ENCODE assay signal across 9 mouse cellular contexts in the genomic region with DNA sequence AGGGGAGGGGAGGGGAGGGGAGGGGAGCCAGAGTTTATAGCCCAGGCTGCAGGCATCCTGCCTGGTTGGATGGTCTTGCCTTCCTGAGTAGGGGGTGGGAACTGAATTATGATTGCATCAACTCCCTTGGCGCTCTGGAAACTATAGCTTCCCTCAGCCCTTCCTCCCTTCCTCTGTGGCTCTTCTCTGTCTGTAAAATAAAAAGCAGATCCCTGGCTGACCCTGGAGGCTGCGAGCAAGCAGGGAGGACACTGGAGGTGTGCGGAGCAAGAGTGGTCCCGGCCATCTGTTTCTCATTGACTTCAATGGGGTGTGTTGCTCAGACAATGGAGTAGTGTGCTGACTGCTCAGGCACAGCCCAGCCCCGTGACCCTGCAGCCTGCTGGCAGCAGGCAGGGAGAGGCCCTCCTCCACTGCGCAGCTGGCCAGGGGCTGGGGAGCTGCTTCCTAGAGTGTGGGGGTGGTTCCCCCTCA. TPM values are rescaled to one million over a fixed set of nuclear protein-coding genes. Genes with fewer than 3 reads are reported as not detected.
A peak's percentile ranks its signal among the peaks of the same experiment; 100 is the strongest.
DNase-seq lines count a peak whose midpoint lies in the region; ATAC-seq and TF ChIP-seq lines count a peak whose summit lies in the region.
"Had no signal": no experiment of that assay in that cellular context is flagged by ENCODE, and none has a peak within 500 bp of the region (broad histone marks: within the 10 kb centered on the region; RNA-seq: fewer than 3 reads in every experiment).

No protein-coding gene starts in this region.

- H3K4me3 ChIP-seq in lung, embryonic 16.5 days (ENCODE audit: low read length) = no peak overlapping the region
- no peak overlapping the region for H3K4me3 ChIP-seq in hindbrain, embryonic 15.5 days
- H3K4me3 ChIP-seq in stomach, postnatal 0 days (ENCODE audit: low read depth, low read length) = no peak overlapping the region

- peak overlapping the region; percentile 22 for H3K4me2 ChIP-seq in lung, embryonic 16.5 days (ENCODE audit: low read depth, low read length)
- H3K4me2 ChIP-seq in hindbrain, embryonic 15.5 days = peak overlapping the region; percentile 34
- H3K4me2 ChIP-seq in stomach, postnatal 0 days (replicated peaks; ENCODE audit: low read depth) = no peak overlapping the region; the same call in 1 of the 2 replicates

- peaks cover 17% of the 10 kb centered on the region for H3K4me1 ChIP-seq in lung, embryonic 16.5 days (replicated peaks; ENCODE audit: control insufficient read depth, insufficient read depth, low read length)
- peaks cover 21% of the 10 kb centered on the region for H3K4me1 ChIP-seq in hindbrain, embryonic 15.5 days (replicated peaks)
- H3K4me1 ChIP-seq in stomach, postnatal 0 days (replicated peaks; ENCODE audit: control insufficient read depth, insufficient read depth) = 0 out of 2 replicates have a peak, but pooled peaks cover 3% of the 10 kb centered on the region

- no peaks in the 10 kb centered on the region for H3K27me3 ChIP-seq in lung, embryonic 16.5 days (ENCODE audit: control insufficient read depth, insufficient read depth, low read depth, low read length)
- H3K27me3 ChIP-seq in hindbrain, embryonic 15.5 days = no peaks in the 10 kb centered on the region
- H3K27me3 ChIP-seq in stomach, postnatal 0 days (ENCODE audit: control insufficient read depth, insufficient read depth, low read length) = no peaks in the 10 kb centered on the region

- ATAC-seq in lung, embryonic 16.5 days (ENCODE audit: low read depth) = peak; percentile 96
- peak; percentile 60 for ATAC-seq in common myeloid progenitor, adult 5-6 weeks (replicated peaks; ENCODE audit: low read depth, poor library complexity, severe bottlenecking)
- ATAC-seq in hindbrain, embryonic 15.5 days (ENCODE audit: low FRiP score, low read depth) = peak; percentile 84
- peak; percentile 92 for ATAC-seq in stomach, postnatal 0 days (ENCODE audit: low FRiP score, low TSS enrichment)

- peak overlapping the region; percentile 75 for H3K27ac ChIP-seq in lung, embryonic 16.5 days (ENCODE audit: low read length)
- H3K27ac ChIP-seq in hindbrain, embryonic 15.5 days (replicated peaks) = peak overlapping the region; percentile 55
- peak overlapping the region; percentile 81 for H3K27ac ChIP-seq in stomach, postnatal 0 days (replicated peaks)

- WGBS in lung, embryonic 16.5 days = 2% methylated on average over 6 of the region's 6 CpGs
- WGBS in hindbrain, embryonic 15.5 days = under 1% methylated on average over 6 of the region's 6 CpGs
- 4% methylated on average over 6 of the region's 6 CpGs for WGBS in stomach, postnatal 0 days

- no peak for DNase-seq in lung, postnatal 25 days (ENCODE audit: low spot score)
- DNase-seq in gastrocnemius, adult 8-10 months (ENCODE audit: low spot score in 2 of 2) = peak; percentile 35 to 56
- DNase-seq in mesoderm, embryonic 11.5 days (ENCODE audit: low read depth, low spot score) = peak; percentile 97
- DNase-seq in stomach, postnatal 0 days (ENCODE audit: low spot score) = peak; percentile 68
- DNase-seq in frontal cortex, postnatal 14 days (ENCODE audit: low spot score in 2 of 2) = no peak

- no peaks in the 10 kb centered on the region for H3K9me3 ChIP-seq in lung, embryonic 16.5 days (ENCODE audit: control insufficient read depth, low read length)
- H3K9me3 ChIP-seq in hindbrain, embryonic 15.5 days = no peaks in the 10 kb centered on the region
- H3K9me3 ChIP-seq in stomach, postnatal 0 days (ENCODE audit: control insufficient read depth, low read length) = no peaks in the 10 kb centered on the region

- TF ChIP-seq EP300 in stomach, postnatal 0 days (optimal IDR thresholded peaks at IDR 0.05) = no peak

- H3K36me3 ChIP-seq in lung, embryonic 16.5 days (ENCODE audit: control insufficient read depth, insufficient read depth, low read length) = no peaks in the 10 kb centered on the region
- H3K36me3 ChIP-seq in hindbrain, embryonic 15.5 days = no peaks in the 10 kb centered on the region
- no peaks in the 10 kb centered on the region for H3K36me3 ChIP-seq in stomach, postnatal 0 days (ENCODE audit: control insufficient read depth, insufficient read depth, low read length)

- no peak for TF ChIP-seq CTCF in stomach, postnatal 0 days (IDR thresholded peaks at IDR 0.05; ENCODE audit: low read depth)

- H3K9ac ChIP-seq in lung, embryonic 16.5 days (ENCODE audit: low read length) = no peak overlapping the region; the same call in 1 of the 2 replicates
- H3K9ac ChIP-seq in hindbrain, embryonic 15.5 days = peak overlapping the region; percentile 18; the same call in 1 of the 2 replicates
- H3K9ac ChIP-seq in stomach, postnatal 0 days (ENCODE audit: low read length) = peak overlapping the region; percentile 41; the same call in 1 of the 2 replicates

RNA-seq across cellular contexts. Expression of a gene that starts 27.3 kb away (rescaled TPM):
- polyA plus RNA-seq in lung, embryonic 16.5 days (2015; fragmentation: Nextera tagmentation; extraction: Ambion mirVana) = 175 and 183 TPM in 2 replicates
- total RNA-seq in common myeloid progenitor, adult 5-6 weeks (2017) = 5.5 and 7.2 TPM in 2 replicates
- 10 to 100 TPM in 2 of 4 experiments, 1 to 10 TPM in 2; 3.8 to 15.6 (median 7.6) TPM for total RNA-seq in gastrocnemius, adult 8-10 months (2022)
- 5.6 and 7.7 TPM in 2 replicates for polyA plus RNA-seq in hindbrain, embryonic 15.5 days (2015; fragmentation: Nextera tagmentation; extraction: Ambion mirVana)
- 140 and 149 TPM in 2 replicates for polyA plus RNA-seq in stomach, postnatal 0 days (2015; fragmentation: Nextera tagmentation; extraction: Ambion mirVana)

RNA-seq across cellular contexts. Expression of a gene that starts 33.7 kb away (rescaled TPM):
- polyA plus RNA-seq in lung, embryonic 16.5 days (2015; fragmentation: Nextera tagmentation; extraction: Ambion mirVana) = 0.70 TPM in 1 of 2 replicates, not detected in the other
- total RNA-seq in common myeloid progenitor, adult 5-6 weeks (2017) = not detected in 2 replicates
- total RNA-seq in gastrocnemius, adult 8-10 months (2022) = not detected
- polyA plus RNA-seq in hindbrain, embryonic 15.5 days (2015; fragmentation: Nextera tagmentation; extraction: Ambion mirVana) = 0.18 TPM in 1 of 2 replicates, not detected in the other
- polyA plus RNA-seq in stomach, postnatal 0 days (2015; fragmentation: Nextera tagmentation; extraction: Ambion mirVana) = 0.19 and 0.27 TPM in 2 replicates
- total RNA-seq: neutrophil, adult 5-6 weeks had no signal

RNA-seq across cellular contexts. Expression of a gene that starts 59.7 kb away (rescaled TPM):
- polyA plus RNA-seq in lung, embryonic 16.5 days (2015; fragmentation: Nextera tagmentation; extraction: Ambion mirVana) = 0.77 and 1.2 TPM in 2 replicates
- total RNA-seq in common myeloid progenitor, adult 5-6 weeks (2017) = not detected in 2 replicates
- total RNA-seq in gastrocnemius, adult 8-10 months (2022) = under 1 TPM in 2 of 4 experiments, not detected in 2; 0.24 to 0.29 TPM
- polyA plus RNA-seq in hindbrain, embryonic 15.5 days (2015; fragmentation: Nextera tagmentation; extraction: Ambion mirVana) = 2.6 and 3.4 TPM in 2 replicates
- 1.2 TPM in 2 replicates for polyA plus RNA-seq in stomach, postnatal 0 days (2015; fragmentation: Nextera tagmentation; extraction: Ambion mirVana)

Comparison
In these comparisons a context has a peak if more than half of its experiments do, and no peak if none do; other contexts are left out.
1. DNase-seq: peak in gastrocnemius, adult 8-10 months (2 of 2), mesoderm, embryonic 11.5 days (single experiment) and stomach, postnatal 0 days (single experiment); none in lung, postnatal 25 days (single experiment) and frontal cortex, postnatal 14 days (0 of 2).
2. RNA of a gene that starts 27.3 kb away (polyA plus RNA-seq): 175 to 183 TPM in lung, embryonic 16.5 days and 140 to 149 TPM in stomach, postnatal 0 days; 5.6 to 7.7 TPM in hindbrain, embryonic 15.5 days; every median in the first group is over 10 times any median in the second.
3. Peak in every context shown above with its lines, with median percentiles within 50 percentile points of each other: ATAC-seq and H3K27ac ChIP-seq.